ENCODE assay signal across 19 mouse cellular contexts in genomic region chr4:150144242-150144641, GRCm38 (mm10). TPM values are rescaled to one million over a fixed set of nuclear protein-coding genes. Genes with fewer than 3 reads are reported as not detected.
A peak's percentile ranks its signal among the peaks of the same experiment; 100 is the strongest.
DNase-seq lines count a peak whose midpoint lies in the region; ATAC-seq lines count a peak whose summit lies in the region.
"Had no signal": no experiment of that assay in that cellular context is flagged by ENCODE, and none has a peak within 500 bp of the region (broad histone marks: within the 10 kb centered on the region; RNA-seq: fewer than 3 reads in every experiment).

No protein-coding gene starts in this region.

- H3K27ac ChIP-seq in midbrain, embryonic 10.5 days (replicated peaks): no peak overlapping the region
- no peak overlapping the region for H3K27ac ChIP-seq in midbrain, embryonic 11.5 days (ENCODE audit: low read depth, low read length)
- no peak overlapping the region; the same call in 1 of the 2 replicates for H3K27ac ChIP-seq in embryonic facial prominence, embryonic 10.5 days (replicated peaks)
- no peak overlapping the region for H3K27ac ChIP-seq in limb, embryonic 12.5 days
- H3K27ac ChIP-seq: forebrain, embryonic 10.5 days; heart, adult 2 months; hindbrain, postnatal 0 days had no signal

- ATAC-seq in midbrain, embryonic 11.5 days (ENCODE audit: low FRiP score): no peak
- no peak for ATAC-seq in limb, embryonic 12.5 days (ENCODE audit: insufficient number of reproducible peaks, insufficient read depth, low FRiP score, low TSS enrichment, low read depth)
- ATAC-seq: hindbrain, postnatal 0 days had no signal

- H3K27me3 ChIP-seq in midbrain, embryonic 10.5 days (ENCODE audit: low read depth, poor library complexity, severe bottlenecking): 0 out of 2 replicates have a peak, but pooled peaks cover 5% of the 10 kb centered on the region
- no peaks in the 10 kb centered on the region for H3K27me3 ChIP-seq in midbrain, embryonic 11.5 days (ENCODE audit: control insufficient read depth, insufficient read depth, low read length)
- peaks cover 6% of the 10 kb centered on the region; the same call in 1 of the 2 replicates for H3K27me3 ChIP-seq in embryonic facial prominence, embryonic 10.5 days (replicated peaks; ENCODE audit: low read depth, poor library complexity, severe bottlenecking)
- no peaks in the 10 kb centered on the region for H3K27me3 ChIP-seq in limb, embryonic 12.5 days
- H3K27me3 ChIP-seq: CH12.LX had no signal

- DNase-seq in midbrain, embryonic 10.5 days (ENCODE audit: low spot score): no peak
- DNase-seq in midbrain, embryonic 11.5 days (ENCODE audit: low spot score, missing footprints): no peak
- peak; percentile 34 for DNase-seq in embryonic facial prominence, embryonic 10.5 days (ENCODE audit: low spot score)
- DNase-seq in testis, postnatal 14 days (ENCODE audit: low spot score): peak; percentile 70
- DNase-seq in left cerebral cortex, adult 8-10 months (ENCODE audit: low spot score in 2 of 2): no peak
- DNase-seq in cerebellum, postnatal 10 days: no peak
- DNase-seq: adrenal gland, postnatal 25 days; cerebellum, postnatal 14 days; heart, adult 2 months; heart, postnatal 14 days; right cerebral cortex, adult 18-20 months had no signal

- H3K4me2 ChIP-seq in midbrain, embryonic 11.5 days: no peak overlapping the region
- 0 out of 2 replicates have a peak overlapping the region, but pooled peaks have one; percentile 15 for H3K4me2 ChIP-seq in limb, embryonic 12.5 days

- 21% methylated on average over 12 of the region's 12 CpGs for WGBS in midbrain, embryonic 10.5 days
- WGBS in midbrain, embryonic 11.5 days: 18% methylated on average over 12 of the region's 12 CpGs
- 19% methylated on average over 12 of the region's 12 CpGs for WGBS in embryonic facial prominence, embryonic 10.5 days
- 22% methylated on average over 12 of the region's 12 CpGs for WGBS in limb, embryonic 12.5 days

- H3K36me3 ChIP-seq in midbrain, embryonic 10.5 days: no peaks in the 10 kb centered on the region
- H3K36me3 ChIP-seq in midbrain, embryonic 11.5 days (ENCODE audit: control insufficient read depth, insufficient read depth, low read length): no peaks in the 10 kb centered on the region
- H3K36me3 ChIP-seq in embryonic facial prominence, embryonic 10.5 days (replicated peaks): no peaks in the 10 kb centered on the region
- H3K36me3 ChIP-seq in limb, embryonic 12.5 days: no peaks in the 10 kb centered on the region
- H3K36me3 ChIP-seq: forebrain, embryonic 10.5 days had no signal

- peak overlapping the region; percentile 27 for H3K4me3 ChIP-seq in midbrain, embryonic 10.5 days
- no peak overlapping the region for H3K4me3 ChIP-seq in midbrain, embryonic 11.5 days (ENCODE audit: low read depth, low read length)
- peak overlapping the region; percentile 30; the same call in 1 of the 2 replicates for H3K4me3 ChIP-seq in embryonic facial prominence, embryonic 10.5 days
- H3K4me3 ChIP-seq in limb, embryonic 12.5 days (replicated peaks): no peak overlapping the region
- H3K4me3 ChIP-seq: forebrain, embryonic 10.5 days; heart, adult 2 months had no signal

- H3K4me1 ChIP-seq in midbrain, embryonic 10.5 days: peaks cover 11% of the 10 kb centered on the region; the same call in 1 of the 2 replicates
- H3K4me1 ChIP-seq in midbrain, embryonic 11.5 days (ENCODE audit: control insufficient read depth, insufficient read depth, low read length): no peaks in the 10 kb centered on the region
- H3K4me1 ChIP-seq in embryonic facial prominence, embryonic 10.5 days: peaks cover 17% of the 10 kb centered on the region
- H3K4me1 ChIP-seq in limb, embryonic 12.5 days (replicated peaks): no peaks in the 10 kb centered on the region

- H3K9me3 ChIP-seq in midbrain, embryonic 10.5 days (replicated peaks): 0 out of 2 replicates have a peak, but pooled peaks cover 15% of the 10 kb centered on the region
- no peaks in the 10 kb centered on the region for H3K9me3 ChIP-seq in midbrain, embryonic 11.5 days (ENCODE audit: control insufficient read depth, low read length)
- peaks cover 11% of the 10 kb centered on the region; the same call in 1 of the 2 replicates for H3K9me3 ChIP-seq in embryonic facial prominence, embryonic 10.5 days
- H3K9me3 ChIP-seq in limb, embryonic 12.5 days: peaks cover 19% of the 10 kb centered on the region

- H3K9ac ChIP-seq in midbrain, embryonic 11.5 days (ENCODE audit: low read length): no peak overlapping the region
- no peak overlapping the region for H3K9ac ChIP-seq in limb, embryonic 12.5 days (replicated peaks)

RNA-seq across cellular contexts. Expression of gene Slc2a7, which starts 4.5 kb away (rescaled TPM):
- polyA plus RNA-seq in midbrain, embryonic 10.5 days (2016; fragmentation: Nextera tagmentation; extraction: Ambion mirVana): not detected in 2 replicates
- not detected in 2 replicates for polyA plus RNA-seq in midbrain, embryonic 11.5 days (2014; fragmentation: Nextera tagmentation; extraction: Ambion mirVana)
- polyA plus RNA-seq in embryonic facial prominence, embryonic 10.5 days (2016; fragmentation: Nextera tagmentation; extraction: Ambion mirVana): not detected in 2 replicates
- polyA plus RNA-seq in limb, embryonic 12.5 days (2016; fragmentation: Nextera tagmentation; extraction: Ambion mirVana): not detected in 2 replicates
- total RNA-seq in left cerebral cortex, adult 8-10 months (2022): not detected
- total RNA-seq: adrenal gland, postnatal 25 days; heart, adult 2 months; heart, postnatal 14 days; hindbrain, postnatal 0 days had no signal
- polyA plus RNA-seq: forebrain, embryonic 10.5 days; heart, adult 2 months; hindbrain, postnatal 0 days; kidney, embryonic 16.5 days; neural tube, embryonic 14.5 days had no signal

RNA-seq across cellular contexts. Expression of gene Slc2a5, which starts 25.2 kb away (rescaled TPM):
- 1.3 and 1.8 TPM in 2 replicates for polyA plus RNA-seq in midbrain, embryonic 10.5 days (2016; fragmentation: Nextera tagmentation; extraction: Ambion mirVana)
- polyA plus RNA-seq in midbrain, embryonic 11.5 days (2014; fragmentation: Nextera tagmentation; extraction: Ambion mirVana): 1.1 and 1.6 TPM in 2 replicates
- 1.4 and 1.7 TPM in 2 replicates for polyA plus RNA-seq in embryonic facial prominence, embryonic 10.5 days (2016; fragmentation: Nextera tagmentation; extraction: Ambion mirVana)
- polyA plus RNA-seq in limb, embryonic 12.5 days (2016; fragmentation: Nextera tagmentation; extraction: Ambion mirVana): 1.6 and 1.9 TPM in 2 replicates
- total RNA-seq in left cerebral cortex, adult 8-10 months (2022): 10 to 100 TPM in 1 of 4 experiments, 1 to 10 TPM in 3; 5.5 to 10.1 (median 8.7) TPM
- total RNA-seq: megakaryocyte progenitor cell, adult 5-6 weeks had no signal

RNA-seq across cellular contexts. Expression of gene Car6, which starts 56.9 kb away (rescaled TPM):
- 0.12 TPM in 1 of 2 replicates, not detected in the other for polyA plus RNA-seq in midbrain, embryonic 10.5 days (2016; fragmentation: Nextera tagmentation; extraction: Ambion mirVana)
- polyA plus RNA-seq in midbrain, embryonic 11.5 days (2014; fragmentation: Nextera tagmentation; extraction: Ambion mirVana): 0.25 TPM in 1 of 2 replicates, not detected in the other
- 0.27 TPM in 1 of 2 replicates, not detected in the other for polyA plus RNA-seq in embryonic facial prominence, embryonic 10.5 days (2016; fragmentation: Nextera tagmentation; extraction: Ambion mirVana)
- 0.22 and 0.33 TPM in 2 replicates for polyA plus RNA-seq in limb, embryonic 12.5 days (2016; fragmentation: Nextera tagmentation; extraction: Ambion mirVana)
- not detected for total RNA-seq in left cerebral cortex, adult 8-10 months (2022)
- total RNA-seq: CH12.LX; heart, adult 2 months; heart, postnatal 14 days; hindbrain, postnatal 0 days; left cerebral cortex, postnatal 14 days had no signal
- polyA plus RNA-seq: forebrain, embryonic 10.5 days; heart, adult 2 months; hindbrain, postnatal 0 days; neural tube, embryonic 14.5 days had no signal

RNA-seq across cellular contexts. Expression of gene Gpr157, which starts 57.1 kb away (rescaled TPM):
- 0.60 and 0.62 TPM in 2 replicates for polyA plus RNA-seq in midbrain, embryonic 10.5 days (2016; fragmentation: Nextera tagmentation; extraction: Ambion mirVana)
- 0.10 and 0.15 TPM in 2 replicates for polyA plus RNA-seq in midbrain, embryonic 11.5 days (2014; fragmentation: Nextera tagmentation; extraction: Ambion mirVana)
- 0.49 and 0.55 TPM in 2 replicates for polyA plus RNA-seq in embryonic facial prominence, embryonic 10.5 days (2016; fragmentation: Nextera tagmentation; extraction: Ambion mirVana)
- 0.79 and 1.0 TPM in 2 replicates for polyA plus RNA-seq in limb, embryonic 12.5 days (2016; fragmentation: Nextera tagmentation; extraction: Ambion mirVana)
- 1 to 10 TPM; 1.9 to 3.4 (median 2.4) TPM for total RNA-seq in left cerebral cortex, adult 8-10 months (2022)

Comparison
In these comparisons a context has a peak if more than half of its experiments do, and no peak if none do; other contexts are left out.
1. H3K4me3 ChIP-seq: peak in midbrain, embryonic 10.5 days (single experiment) and embryonic facial prominence, embryonic 10.5 days (single experiment); none in midbrain, embryonic 11.5 days (single experiment) and limb, embryonic 12.5 days (single experiment).
2. DNase-seq: peak in embryonic facial prominence, embryonic 10.5 days (single experiment) and testis, postnatal 14 days (single experiment); none in midbrain, embryonic 10.5 days (single experiment), midbrain, embryonic 11.5 days (single experiment), left cerebral cortex, adult 8-10 months (0 of 2) and cerebellum, postnatal 10 days (0 of 2).